Mouse (Mus musculus): ENCODE measurements around the gene Prkaca.

DNA sequence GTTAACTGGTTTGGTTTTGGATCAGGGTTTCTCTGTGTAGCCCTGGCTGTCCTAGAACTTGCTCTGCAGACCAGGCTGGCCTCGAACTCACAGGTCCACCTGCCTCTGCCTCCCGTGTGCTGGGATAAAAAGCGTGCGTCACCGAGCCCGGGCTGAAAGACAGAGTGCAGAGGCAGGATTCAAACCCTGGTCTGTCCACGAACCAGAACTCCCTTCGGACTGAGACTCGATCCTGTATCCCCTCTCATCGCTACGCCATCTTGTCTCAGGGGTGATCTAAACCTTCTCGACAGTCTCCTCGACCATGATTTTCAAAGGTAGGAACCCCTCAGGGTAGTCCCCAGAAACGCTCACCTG lies 18.1 kb upstream of the Prkaca start:
- TF ChIP-seq USF1 (IDR thresholded peaks at IDR 0.05; ENCODE audit: low read depth): no peak
- TF ChIP-seq POLR2A (IDR thresholded peaks at IDR 0.05; ENCODE audit: insufficient read length, low read depth): no peak
- TF ChIP-seq TCF12 (IDR thresholded peaks at IDR 0.05; ENCODE audit: insufficient read depth, poor library complexity, severe bottlenecking): no peak
- TF ChIP-seq POLR2AphosphoS2 (IDR thresholded peaks at IDR 0.05; ENCODE audit: insufficient read length, low read depth): no peak

All from myocyte (in vitro differentiated cells).